Mouse (Mus musculus): Measurements from ENCODE around the gene Gpr65.
"Not testable (repeated sequence)": the region's sequence is repeated elsewhere in the genome, so short reads cannot be mapped to it uniquely, and the experiment has no call there.

Gpr65 gene

DNA sequence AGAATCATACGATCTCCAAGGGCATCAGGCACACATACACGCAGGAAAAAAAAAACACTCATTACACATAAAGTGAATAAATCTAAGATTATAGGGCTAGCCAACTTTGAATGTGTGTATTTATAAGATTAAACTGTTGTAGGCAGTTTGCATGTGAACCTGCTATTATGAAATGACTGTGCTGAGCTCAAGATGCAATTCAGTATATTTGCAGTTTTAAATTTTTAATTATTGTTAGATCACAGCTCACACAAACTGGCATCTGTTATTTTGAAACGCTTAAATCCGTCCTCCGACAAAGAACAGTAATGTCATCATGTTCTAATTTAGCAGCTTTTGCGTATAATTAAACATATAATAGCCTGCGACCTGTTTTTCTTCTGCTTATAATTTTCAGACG is 12.6 kb downstream of the Gpr65 start:
- in situ Hi-C loops (cut with MboI, MseI), result no loop called here

DNA sequence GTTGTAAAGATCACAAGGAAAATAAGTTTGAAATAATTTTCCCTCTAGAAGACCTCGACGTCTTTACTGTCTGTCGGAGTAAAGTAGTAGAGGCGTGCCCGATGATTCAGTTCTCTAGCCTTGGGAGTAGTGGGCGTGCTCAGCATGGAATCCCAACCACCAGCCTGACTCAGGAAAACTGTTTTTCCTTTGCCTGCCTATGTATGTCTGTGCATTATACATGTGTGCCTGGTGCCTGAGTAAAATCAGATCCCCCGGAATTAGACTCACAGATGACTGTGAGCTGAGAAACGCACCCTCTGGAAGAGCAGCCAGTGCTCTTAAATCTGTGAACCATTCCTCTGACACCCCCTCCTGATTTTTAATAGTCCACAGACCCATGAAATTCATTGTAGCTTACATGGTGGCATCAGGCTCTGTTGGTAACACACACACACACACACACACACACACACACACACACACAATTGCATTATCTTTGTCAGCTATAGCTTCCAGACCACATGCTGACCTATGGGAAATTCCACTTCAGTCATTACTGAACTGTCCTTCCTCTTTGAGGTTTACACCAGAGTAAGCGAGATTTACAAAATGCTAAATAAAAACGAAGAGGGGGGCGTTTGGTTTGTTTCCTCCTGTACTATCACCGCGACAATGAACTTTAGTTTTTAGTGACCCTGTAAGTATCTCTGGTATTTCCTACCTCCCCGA is 14.5 kb downstream of the Gpr65 start:
- in situ Hi-C loops (cut with MboI, MseI), result no loop called here

DNA sequence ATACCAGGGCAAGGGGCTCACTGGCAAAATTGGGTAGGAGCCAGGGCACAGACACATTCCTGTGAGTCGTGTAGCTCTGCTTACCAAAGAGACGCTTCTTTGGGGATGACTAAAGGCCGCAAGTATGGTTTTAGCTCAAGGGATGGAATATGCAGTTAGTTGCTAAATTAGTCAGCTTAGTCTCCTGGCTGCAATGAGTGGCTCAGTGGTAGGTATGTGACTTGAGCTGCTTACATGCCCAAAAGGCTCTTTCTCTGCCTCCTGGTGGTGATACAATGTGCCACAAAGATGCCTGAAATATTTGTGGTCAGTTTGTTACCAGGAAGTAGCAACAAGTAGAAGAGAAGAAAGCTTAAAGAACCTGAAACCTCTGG is 15.0 kb downstream of the Gpr65 start:
- in situ Hi-C loops (cut with MboI, MseI), result no loop called here

DNA sequence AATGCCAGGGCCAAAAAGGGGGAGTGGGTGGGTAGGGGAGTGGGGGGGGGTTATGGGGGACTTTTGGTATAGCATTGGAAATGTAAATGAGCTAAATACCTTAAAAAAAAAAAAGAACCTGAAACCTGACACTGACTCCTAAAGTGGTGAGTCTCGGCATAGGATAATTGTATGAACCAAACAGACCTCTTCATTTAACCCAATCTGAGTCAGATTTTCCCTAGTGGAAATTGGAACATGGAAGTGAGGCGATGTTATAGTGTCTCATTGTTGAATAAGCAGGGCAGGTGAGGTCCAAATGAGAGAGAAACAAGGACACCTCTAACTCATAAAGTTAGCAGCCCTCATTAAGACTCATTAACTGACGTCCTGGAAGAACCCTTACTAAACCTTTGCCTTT is 16.0 kb downstream of the Gpr65 start:
- in situ Hi-C loops (cut with MboI, MseI), result no loop called here

DNA sequence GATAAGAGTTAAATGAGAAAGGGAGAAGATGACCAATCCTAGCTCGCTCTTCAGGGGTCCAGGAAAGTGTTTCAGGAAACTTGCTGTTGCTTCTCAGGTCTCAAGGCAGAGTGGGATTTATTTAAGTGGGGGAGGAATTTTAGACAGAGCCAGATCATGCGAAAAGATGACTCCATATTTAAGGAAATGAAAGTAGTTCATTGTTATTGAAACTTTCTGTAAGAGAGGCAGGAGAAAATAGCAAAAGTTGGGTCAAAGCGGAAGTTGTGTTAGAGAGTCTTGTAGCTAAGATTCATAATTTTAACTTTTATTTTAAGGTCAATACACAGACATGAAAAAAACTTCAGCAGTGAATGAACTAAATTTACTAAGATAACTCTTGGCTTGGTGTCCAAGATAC is 22.0 kb downstream of the Gpr65 start:
- in situ Hi-C loops (cut with MboI, MseI), result no loop called here

DNA sequence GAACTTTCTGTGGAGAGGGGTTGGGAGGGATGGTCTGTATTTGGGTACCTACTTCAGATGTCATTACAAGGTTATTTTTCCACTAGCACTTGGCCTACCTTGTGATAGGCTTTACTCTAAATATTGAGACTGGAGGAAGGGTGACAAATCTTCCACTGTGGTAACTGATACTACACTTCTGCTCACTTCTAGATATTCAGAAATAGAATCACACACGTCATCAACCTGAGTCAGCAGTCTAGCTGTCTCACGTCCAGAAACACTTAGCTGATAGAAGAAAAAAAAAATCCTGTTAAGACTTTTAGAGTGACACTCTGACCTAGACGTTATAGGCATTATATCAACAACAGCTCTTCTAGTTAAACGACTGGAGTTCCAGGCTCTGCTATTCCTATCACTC is 23.8 kb downstream of the Gpr65 start:
- in situ Hi-C loops (cut with MboI, MseI), result no loop called here

DNA sequence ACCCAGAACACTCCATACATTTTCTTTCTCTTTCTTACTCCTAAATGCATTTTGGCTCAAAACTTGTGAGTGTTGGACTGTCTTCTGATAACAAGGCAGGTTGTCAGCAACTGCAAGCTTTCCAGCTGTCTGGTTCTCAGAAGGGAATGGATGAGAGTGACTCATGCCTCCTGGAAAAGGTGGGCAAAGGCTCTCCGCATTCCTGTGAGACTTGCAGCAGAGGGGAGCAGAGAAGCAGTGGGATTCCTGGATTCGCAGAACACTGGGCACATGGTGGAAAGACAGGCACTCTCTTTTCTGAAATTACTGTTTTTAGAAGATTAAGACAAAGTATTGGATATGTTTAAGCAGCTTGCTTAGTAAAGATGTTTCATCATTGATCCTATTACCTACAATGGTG is 25.8 kb downstream of the Gpr65 start:
- in situ Hi-C loops (cut with MboI, MseI), result no loop called here

DNA sequence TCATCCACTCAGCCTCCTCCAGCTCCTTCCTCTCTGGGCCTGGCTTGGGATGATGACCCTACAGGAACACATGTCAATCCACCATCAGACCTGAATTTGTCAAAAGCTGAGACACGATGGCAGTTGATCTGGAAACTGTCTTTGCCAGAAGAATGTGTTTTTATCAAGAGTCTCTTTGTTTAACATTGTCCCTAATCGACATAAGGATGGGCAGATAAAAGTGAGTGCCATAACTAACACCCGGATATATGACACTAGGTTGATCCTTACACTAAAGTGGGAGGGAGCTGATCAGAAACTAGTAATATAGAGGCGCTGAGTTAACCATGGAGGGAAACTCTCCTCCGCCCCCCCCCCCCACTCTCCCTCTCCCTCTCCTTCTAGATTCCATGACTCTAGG is 33.5 kb downstream of the Gpr65 start:
- in situ Hi-C loops (cut with MboI, MseI), result no loop called here

DNA sequence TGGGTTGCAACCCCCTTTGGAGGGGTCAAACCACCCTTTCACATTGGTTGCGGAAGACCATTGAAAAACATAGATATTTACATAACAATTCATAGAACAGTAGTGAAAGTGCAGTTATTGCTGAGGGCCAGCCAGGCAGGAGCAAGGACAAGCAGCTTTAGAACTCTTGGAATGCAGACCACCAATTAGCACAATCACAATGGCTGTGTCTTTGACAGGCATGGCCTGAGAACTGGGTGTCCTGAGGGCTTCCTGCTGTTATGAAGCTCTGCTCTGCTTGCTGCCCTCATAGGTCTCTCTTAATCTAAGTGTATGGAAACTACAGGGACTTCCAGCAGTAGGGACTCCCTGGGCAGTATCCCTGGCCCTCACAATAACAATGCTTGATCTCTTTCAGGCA is 34.6 kb downstream of the Gpr65 start:
- in situ Hi-C loops (cut with MboI, MseI), result no loop called here

DNA sequence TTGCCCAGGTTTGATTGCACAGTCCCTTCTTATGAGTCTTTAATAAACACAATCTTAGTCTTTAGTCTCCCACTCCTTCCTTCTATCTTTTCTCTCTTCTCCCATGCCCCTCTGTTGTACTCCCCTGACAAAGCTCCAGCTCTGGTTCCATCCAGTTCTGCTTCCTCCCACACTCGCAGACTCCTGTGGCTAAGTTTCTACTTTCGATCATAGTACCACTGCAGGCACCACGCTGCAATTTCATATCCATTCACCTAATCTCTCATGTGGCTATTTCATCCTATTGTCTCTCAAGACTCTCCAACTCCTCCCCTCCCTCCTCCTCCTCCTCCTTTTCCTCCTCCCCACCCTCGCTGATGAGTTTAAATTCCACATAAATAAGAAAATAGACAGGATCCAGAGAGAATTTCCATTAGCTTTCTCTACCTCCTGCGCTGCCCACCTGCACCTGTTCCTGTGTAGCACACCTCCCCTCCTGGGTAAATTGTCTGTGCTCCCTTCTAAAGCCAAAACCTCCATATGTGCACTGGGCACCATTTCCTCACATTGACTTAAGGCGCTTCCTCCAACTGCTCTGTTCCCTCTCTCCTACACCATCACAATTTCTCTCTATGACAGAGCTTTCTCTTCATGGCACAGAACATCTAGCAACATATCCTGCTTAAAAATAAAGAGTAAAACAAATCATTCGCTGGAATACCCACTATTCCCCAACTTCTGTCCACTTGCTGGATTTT is 38.9 kb downstream of the Gpr65 start:
- in situ Hi-C loops (cut with MboI, MseI), result no loop called here

DNA sequence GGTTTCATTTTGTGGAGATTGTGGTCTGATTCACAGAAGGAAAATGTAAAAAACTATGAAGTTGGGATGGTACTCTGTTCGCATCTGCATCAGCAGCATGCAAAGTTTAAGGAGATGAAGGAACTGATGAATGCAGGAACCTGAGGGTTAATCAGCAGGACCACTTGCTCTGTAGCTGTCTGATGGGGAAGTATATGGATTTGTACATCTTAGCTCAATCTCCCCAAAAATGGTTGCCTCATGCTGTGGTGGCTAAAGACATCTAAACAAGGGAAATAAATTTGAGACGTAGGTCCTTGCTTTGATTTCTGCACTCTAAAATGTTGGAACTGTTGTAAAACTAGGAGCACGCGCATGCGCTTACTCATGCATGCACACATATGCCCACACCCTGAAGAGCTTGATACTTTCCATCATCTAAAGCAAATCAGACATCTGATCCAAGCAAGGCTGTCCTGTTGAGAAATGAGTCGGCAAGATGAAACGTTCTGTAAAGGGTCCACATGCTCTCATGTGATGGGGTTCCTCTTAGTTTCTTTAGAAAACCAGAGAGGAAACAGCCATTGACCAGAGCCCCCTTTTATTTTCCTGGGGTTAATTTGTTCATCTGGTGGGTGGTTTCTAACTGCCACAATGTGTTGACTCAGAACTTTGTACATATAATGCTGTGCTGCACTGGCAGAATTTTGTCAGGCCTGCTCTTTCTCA is 43.1 kb downstream of the Gpr65 start:
- in situ Hi-C loops (cut with MboI, MseI), result no loop called here

DNA sequence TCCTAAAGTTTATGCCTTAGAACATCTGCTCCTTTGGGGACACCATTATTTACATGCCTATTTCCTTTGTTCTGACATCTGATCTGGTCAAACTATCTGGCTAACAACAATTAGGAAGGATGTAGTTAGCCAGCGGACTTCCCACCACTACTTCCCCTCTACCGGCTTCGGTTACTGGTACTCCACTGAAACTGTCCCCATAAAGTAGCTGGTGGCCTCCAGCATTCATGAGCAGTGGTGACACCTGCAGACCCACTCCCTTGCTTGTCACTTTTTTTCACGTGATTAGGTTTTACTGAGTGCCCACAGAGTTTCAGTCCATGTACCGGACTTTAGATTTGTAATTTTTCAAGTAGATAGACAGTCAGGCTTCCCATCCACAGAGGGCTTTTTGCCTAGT is 47.5 kb downstream of the Gpr65 start:
- in situ Hi-C loops (cut with MboI, MseI), result no loop called here

DNA sequence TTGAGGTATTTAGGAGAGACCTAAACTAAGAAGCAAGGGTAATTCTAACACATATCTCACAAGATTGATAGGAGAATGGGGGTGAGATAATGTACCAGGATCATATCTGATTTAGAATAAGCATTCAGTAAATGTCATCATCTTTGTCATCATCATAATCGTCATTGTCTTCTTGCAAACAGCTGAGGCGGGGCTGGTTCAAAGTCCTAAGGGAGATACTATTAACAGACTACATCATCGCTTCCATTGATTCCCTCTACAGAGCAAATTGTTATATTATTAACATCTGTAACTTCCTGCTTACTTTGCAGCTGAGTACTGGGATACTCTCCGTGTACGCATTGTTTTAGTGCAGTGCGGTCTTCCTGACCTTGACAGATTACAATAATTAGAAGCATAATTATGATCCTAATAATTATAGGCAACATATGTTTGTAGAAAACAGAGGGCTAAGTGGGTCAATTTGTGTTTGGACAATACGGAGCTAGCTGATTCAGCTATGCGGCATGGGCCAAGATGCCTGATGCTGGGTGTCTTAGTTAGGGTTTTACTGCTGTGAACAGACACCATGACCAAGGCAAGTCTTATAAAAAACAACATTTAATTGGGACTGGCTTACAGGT is 49.4 kb downstream of the Gpr65 start:
- in situ Hi-C loops (cut with MboI, MseI), result no loop called here

DNA sequence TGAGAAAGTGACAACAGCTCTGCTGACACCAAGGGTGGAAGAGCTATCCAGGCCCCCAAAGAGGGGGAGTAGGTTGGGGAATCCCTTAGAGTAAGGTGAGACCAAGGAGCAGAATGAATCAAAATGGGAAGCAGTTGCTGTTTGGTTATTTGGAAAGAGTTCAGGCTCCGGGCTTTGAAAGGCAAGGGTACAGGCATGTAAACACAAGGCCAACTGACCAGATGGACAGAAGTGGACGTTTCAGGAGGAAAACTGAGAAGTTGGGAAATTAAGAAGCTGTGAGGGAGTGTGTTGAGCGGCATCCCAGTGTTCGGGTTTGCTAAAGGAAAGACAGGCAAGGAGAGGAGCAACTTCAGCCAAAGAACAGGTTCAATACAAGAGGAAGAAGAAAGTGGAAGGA is 54.0 kb downstream of the Gpr65 start:
- in situ Hi-C loops (cut with MboI, MseI), result no loop called here

DNA sequence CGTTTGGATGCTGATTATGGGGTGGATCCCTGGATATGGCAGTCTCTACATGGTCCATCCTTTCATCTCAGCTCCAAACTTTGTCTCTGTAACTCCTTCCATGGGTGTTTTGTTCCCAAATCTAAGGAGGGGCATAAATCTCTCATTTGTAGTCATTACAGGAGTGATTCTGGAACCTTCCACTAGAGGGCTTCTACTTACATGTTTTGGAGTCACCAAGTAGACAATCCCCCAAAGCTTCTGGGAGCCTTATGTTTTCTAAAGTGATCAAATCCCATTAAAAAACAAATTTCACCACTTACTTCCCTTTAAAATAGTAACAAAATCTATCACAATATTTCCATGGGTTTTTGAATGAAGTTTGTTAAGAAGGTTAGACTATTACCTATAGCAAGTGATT is 55.7 kb downstream of the Gpr65 start:
- in situ Hi-C loops (cut with MboI, MseI), result not testable (repeated sequence)
